Mouse (Mus musculus) stomach, embryonic 15.5 days (tissue): ENCODE results near the gene Cct3. TPM values are rescaled to one million over a fixed set of nuclear protein-coding genes. Genes with fewer than 3 reads are reported as not detected.

Experiments
- ATAC-seq: fragments of 200-750 bp; cut with Nextera tagmentation; 2 replicates; pipeline ENCODE4 v1.8.0; 2017; ENCODE audit warnings: low read depth, moderate number of reproducible peaks, moderate TSS enrichment; ENCODE audit not compliant: insufficient read depth, low FRiP score
- H3K27ac ChIP-seq: fragments of 300-500 bp; sonication (generic); 2 replicates; pipeline ENCODE4 v1.5.1; 2015; ENCODE audit warnings: mild to moderate bottlenecking, inconsistent platforms
- H3K27me3 ChIP-seq: fragments of 300-500 bp; sonication (generic); replicated peaks from 2 replicates; pipeline ENCODE4 v1.6.1; 2015; ENCODE audit warnings: inconsistent platforms
- H3K36me3 ChIP-seq: fragments of 300-500 bp; sonication (generic); 2 replicates; pipeline ENCODE4 v1.6.1; 2015; ENCODE audit warnings: inconsistent platforms
- H3K4me1 ChIP-seq: fragments of 300-500 bp; sonication (generic); 2 replicates; pipeline ENCODE4 v1.6.1; 2015; ENCODE audit warnings: inconsistent platforms
- H3K4me2 ChIP-seq: fragments of 300-500 bp; sonication (generic); 2 replicates; pipeline ENCODE4 v1.6.1; 2015; ENCODE audit warnings: mild to moderate bottlenecking, inconsistent platforms
- H3K4me3 ChIP-seq: fragments of 300-500 bp; sonication (generic); replicated peaks from 2 replicates; pipeline ENCODE4 v1.5.1; 2015; ENCODE audit warnings: inconsistent platforms
- H3K9ac ChIP-seq: fragments of 300-500 bp; sonication (generic); 2 replicates; pipeline ENCODE4 v1.6.1; 2015; ENCODE audit warnings: inconsistent platforms
- H3K9me3 ChIP-seq: fragments of 300-500 bp; sonication (generic); 2 replicates; pipeline ENCODE4 v1.6.1; 2016; ENCODE audit warnings: inconsistent platforms
- WGBS: fragments of 180-500 bp; shearing (Covaris S2); methylation state at CpG from one replicate; pipeline ENCODE4 v1.1.7; 2015; 5-methylcytosine and 5-hydroxymethylcytosine counted together
- polyA plus RNA-seq: library from polyadenylated mRNA; unstranded; fragments of >200 nt; fragmentation: Nextera tagmentation; extraction: Ambion mirVana; gene quantifications from 2 replicates; pipeline ENCODE4 v1.2.1, GENCODE M21; 2015

Gene Cct3
- polyA plus RNA-seq, 1 experiment from 2014 or later = 451 TPM

- peak overlapping the region; percentile 88 for H3K9ac ChIP-seq
- H3K4me3 ChIP-seq = peak overlapping the region; percentile 83
- no peaks in the 10 kb centered on the region for H3K27me3 ChIP-seq
- peaks cover 9% of the 10 kb centered on the region for H3K4me1 ChIP-seq
- peak overlapping the region; percentile 96 for H3K27ac ChIP-seq
- ATAC-seq = no peak
- WGBS = under 1% methylated on average over 30 of the region's 30 CpGs
- peak overlapping the region; percentile 62 for H3K4me2 ChIP-seq
- H3K9me3 ChIP-seq = no peaks in the 10 kb centered on the region
- peaks cover 20% of the 10 kb centered on the region for H3K36me3 ChIP-seq
These were observed 470 bp downstream of the Cct3 start for GRCm38 (mm10) chr3:88297321-88297851.

GRCm38 (mm10) chr3:88299172-88299571 lies 2.3 kb downstream of the Cct3 start:
- no peaks in the 10 kb centered on the region for H3K27me3 ChIP-seq
- H3K4me2 ChIP-seq = no peak overlapping the region
- no peak overlapping the region for H3K27ac ChIP-seq
- H3K36me3 ChIP-seq = peaks cover 30% of the 10 kb centered on the region
- peaks cover 9% of the 10 kb centered on the region for H3K4me1 ChIP-seq
- no peak for ATAC-seq
- no peaks in the 10 kb centered on the region for H3K9me3 ChIP-seq
- H3K9ac ChIP-seq = no peak overlapping the region
- H3K4me3 ChIP-seq = no peak overlapping the region
- 88% methylated on average over 1 of the region's 1 CpGs for WGBS

GRCm38 (mm10) chr3:88324951-88325405 lies 28.1 kb downstream of the Cct3 start, which contains the start of gene Glmp:
Gene Glmp, plus strand, starts transcription at chr3:88325023.
- Histone ChIP-seq H3K36me3 (peaks cover 38% of the 10 kb centered on the region), H3K4me3 (peak within 1 kb of the TSS; percentile 68), H3K4me2 (peak within 1 kb of the TSS; percentile 82), H3K9ac (peak within 1 kb of the TSS; percentile 49), H3K27ac (no peak within 1 kb of the TSS), H3K9me3 (no peaks in the 10 kb centered on the region), H3K4me1 (peaks cover 8% of the 10 kb centered on the region), H3K27me3 (no peaks in the 10 kb centered on the region)
- WGBS = under 1% methylated on average over 10 of the region's 10 CpGs
- ATAC-seq = peak; percentile 76

GRCm38 (mm10) chr3:88328956-88329355 lies 32.0 kb downstream of the Cct3 start:
- 56% methylated on average over 5 of the region's 5 CpGs for WGBS
- Histone ChIP-seq H3K36me3 (peaks cover 13% of the 10 kb centered on the region), H3K27ac (no peak overlapping the region), H3K4me1 (peaks cover 10% of the 10 kb centered on the region), H3K27me3 (no peaks in the 10 kb centered on the region), H3K9me3 (no peaks in the 10 kb centered on the region), H3K4me3 (no peak overlapping the region), H3K9ac (no peak overlapping the region), H3K4me2 (no peak overlapping the region)
- ATAC-seq = no peak

GRCm38 (mm10) chr3:88331282-88331681 lies 34.4 kb downstream of the Cct3 start:
- Histone ChIP-seq H3K4me1 (peaks cover 2% of the 10 kb centered on the region; the same call in 1 of the 2 replicates), H3K4me3 (no peak overlapping the region), H3K9ac (no peak overlapping the region), H3K27ac (no peak overlapping the region), H3K4me2 (no peak overlapping the region), H3K36me3 (peaks cover 13% of the 10 kb centered on the region), H3K9me3 (no peaks in the 10 kb centered on the region), H3K27me3 (no peaks in the 10 kb centered on the region)
- ATAC-seq = no peak
- 31% methylated on average over 2 of the region's 2 CpGs for WGBS

GRCm38 (mm10) chr3:88334029-88334658 lies 37.2 kb downstream of the Cct3 start:
- 38% methylated on average over 12 of the region's 12 CpGs for WGBS
- no peaks in the 10 kb centered on the region for H3K9me3 ChIP-seq
- peaks cover 7% of the 10 kb centered on the region for H3K36me3 ChIP-seq
- ATAC-seq = peak; percentile 63
- H3K27ac ChIP-seq = peak overlapping the region; percentile 98
- no peaks in the 10 kb centered on the region for H3K27me3 ChIP-seq
- H3K9ac ChIP-seq = no peak overlapping the region
- peaks cover 11% of the 10 kb centered on the region for H3K4me1 ChIP-seq
- H3K4me2 ChIP-seq = peak overlapping the region; percentile 72
- H3K4me3 ChIP-seq = peak overlapping the region; percentile 77

GRCm38 (mm10) chr3:88334902-88335435 lies 38.1 kb downstream of the Cct3 start:
- 37% methylated on average over 3 of the region's 3 CpGs for WGBS
- Histone ChIP-seq H3K9me3 (no peaks in the 10 kb centered on the region), H3K4me3 (peak overlapping the region; percentile 77), H3K27ac (peak overlapping the region; percentile 98), H3K9ac (peak overlapping the region; percentile 79), H3K27me3 (no peaks in the 10 kb centered on the region), H3K4me1 (peaks cover 11% of the 10 kb centered on the region), H3K36me3 (0 out of 2 replicates have a peak, but pooled peaks cover 2% of the 10 kb centered on the region), H3K4me2 (peak overlapping the region; percentile 72)
- ATAC-seq = no peak

- Histone ChIP-seq H3K4me3 (peak overlapping the region; percentile 77), H3K27ac (peak overlapping the region; percentile 98), H3K9ac (peak overlapping the region; percentile 79), H3K27me3 (no peaks in the 10 kb centered on the region), H3K9me3 (no peaks in the 10 kb centered on the region), H3K36me3 (0 out of 2 replicates have a peak, but pooled peaks cover 2% of the 10 kb centered on the region), H3K4me1 (peaks cover 11% of the 10 kb centered on the region), H3K4me2 (peak overlapping the region; percentile 72)
- whole genome bisulfite sequencing = under 1% methylated on average over 27 of the region's 27 CpGs
- peak; percentile 9; the same call in 1 of the 2 replicates for ATAC-seq
These were observed 38.6 kb downstream of the Cct3 start for GRCm38 (mm10) chr3:88335436-88336053.

- peaks cover 11% of the 10 kb centered on the region for H3K4me1 ChIP-seq
- WGBS = 1% methylated on average over 50 of the region's 66 CpGs
- peak within 1 kb of the TSS; percentile 98 for H3K27ac ChIP-seq
- no peaks in the 10 kb centered on the region for H3K27me3 ChIP-seq
- no peaks in the 10 kb centered on the region for H3K9me3 ChIP-seq
- H3K9ac ChIP-seq = peak within 1 kb of the TSS; percentile 84
- peak within 1 kb of the TSS; percentile 72 for H3K4me2 ChIP-seq
- no peaks in the 10 kb centered on the region for H3K36me3 ChIP-seq
- peak; percentile 90 for ATAC-seq
- peak within 1 kb of the TSS; percentile 77 for H3K4me3 ChIP-seq
These were observed 39.4 kb downstream of the Cct3 start, which contains the start of the genes Tmem79 and Smg5 for GRCm38 (mm10) chr3:88336058-88337013. Gene Tmem79, minus strand, starts transcription at chr3:88336148. Gene Smg5, plus strand, starts transcription at chr3:88336260.

- Histone ChIP-seq H3K9ac (no peak overlapping the region), H3K4me3 (peak overlapping the region; percentile 20; the same call in 1 of the 2 replicates), H3K36me3 (peaks cover 4% of the 10 kb centered on the region), H3K27me3 (no peaks in the 10 kb centered on the region), H3K4me1 (peaks cover 11% of the 10 kb centered on the region), H3K9me3 (no peaks in the 10 kb centered on the region), H3K4me2 (peak overlapping the region; percentile 68), H3K27ac (peak overlapping the region; percentile 40; the same call in 1 of the 2 replicates)
- 54% methylated on average over 11 of the region's 11 CpGs for WGBS
- no peak for ATAC-seq
These were observed 40.6 kb downstream of the Cct3 start for GRCm38 (mm10) chr3:88337367-88338020.
